Mouse (Mus musculus) heart, embryonic 15.5 days (tissue): ENCODE measurements around the gene Slc17a9. TPM values are rescaled to one million over a fixed set of nuclear protein-coding genes. Genes with fewer than 3 reads are reported as not detected.

Experiments used
- ATAC-seq: fragments of 200-750 bp; cut with Nextera tagmentation; replicated peaks from 2 replicates; pipeline ENCODE4 v1.8.0; 2017; ENCODE audit warnings: low read depth, moderate TSS enrichment; ENCODE audit not compliant: insufficient number of reproducible peaks, insufficient read depth, low FRiP score
- H3K27ac ChIP-seq: fragments of 300-500 bp; sonication (generic); 2 replicates; pipeline ENCODE4 v1.5.1; 2015; ENCODE audit warnings: mild to moderate bottlenecking, inconsistent platforms
- H3K27me3 ChIP-seq: fragments of 300-500 bp; sonication (generic); 2 replicates; pipeline ENCODE4 v1.6.1; 2015; ENCODE audit warnings: inconsistent platforms
- H3K36me3 ChIP-seq: fragments of 300-500 bp; sonication (generic); 2 replicates; pipeline ENCODE4 v1.6.1; 2015; ENCODE audit warnings: mild to moderate bottlenecking, inconsistent platforms
- H3K4me1 ChIP-seq: fragments of 300-500 bp; sonication (generic); replicated peaks from 2 replicates; pipeline ENCODE4 v1.6.1; 2015; ENCODE audit warnings: inconsistent platforms
- H3K4me2 ChIP-seq: fragments of 300-500 bp; sonication (generic); 2 replicates; pipeline ENCODE4 v1.6.1; 2015; ENCODE audit warnings: inconsistent platforms, mild to moderate bottlenecking, moderate library complexity
- H3K4me3 ChIP-seq: fragments of 300-500 bp; sonication (generic); 2 replicates; pipeline ENCODE4 v1.5.1; 2015; ENCODE audit warnings: mild to moderate bottlenecking, inconsistent platforms
- H3K9ac ChIP-seq: fragments of 300-500 bp; sonication (generic); 2 replicates; pipeline ENCODE4 v1.6.1; 2015; ENCODE audit warnings: mild to moderate bottlenecking, inconsistent platforms
- H3K9me3 ChIP-seq: fragments of 300-500 bp; sonication (generic); replicated peaks from 2 replicates; pipeline ENCODE4 v1.6.1; 2016; ENCODE audit warnings: inconsistent platforms
- WGBS: fragments of 180-500 bp; shearing (Covaris S2); methylation state at CpG from one replicate; pipeline ENCODE4 v1.1.7; 2015; ENCODE audit warnings: mixed read lengths; 5-methylcytosine and 5-hydroxymethylcytosine counted together
- polyA plus RNA-seq: library from polyadenylated mRNA; unstranded; fragments of >200 nt; fragmentation: Nextera tagmentation; extraction: Ambion mirVana; gene quantifications from 2 replicates; pipeline ENCODE4 v1.2.1, GENCODE M21; 2015

The Slc17a9 gene
- polyA plus RNA-seq, 1 experiment from 2014 or later, result 0.48 TPM

DNA sequence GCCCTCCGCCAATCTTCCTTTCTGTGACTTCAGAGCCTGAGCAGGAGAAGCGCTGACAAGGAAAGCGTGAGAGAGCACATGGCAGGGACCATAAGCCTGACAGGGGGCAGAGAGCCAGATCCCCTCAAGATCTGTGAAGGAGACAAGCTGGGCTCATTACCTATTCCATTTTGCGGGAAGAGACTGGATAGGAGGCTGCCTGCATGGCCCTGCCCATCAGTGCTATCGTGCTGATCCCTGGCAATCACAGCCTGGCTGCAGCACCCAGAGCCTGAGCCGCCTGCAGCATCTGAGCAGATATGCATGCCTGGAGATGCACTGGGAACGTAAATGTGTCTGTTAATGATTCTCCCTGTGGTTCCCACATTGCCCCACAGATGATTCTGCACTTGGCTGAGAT, 63.8 kb downstream of the Slc17a9 start:
- WGBS, result 4% methylated on average over 7 of the region's 7 CpGs
- H3K27me3 ChIP-seq, result peaks cover 41% of the 10 kb centered on the region
- no peak overlapping the region for H3K4me3 ChIP-seq

DNA sequence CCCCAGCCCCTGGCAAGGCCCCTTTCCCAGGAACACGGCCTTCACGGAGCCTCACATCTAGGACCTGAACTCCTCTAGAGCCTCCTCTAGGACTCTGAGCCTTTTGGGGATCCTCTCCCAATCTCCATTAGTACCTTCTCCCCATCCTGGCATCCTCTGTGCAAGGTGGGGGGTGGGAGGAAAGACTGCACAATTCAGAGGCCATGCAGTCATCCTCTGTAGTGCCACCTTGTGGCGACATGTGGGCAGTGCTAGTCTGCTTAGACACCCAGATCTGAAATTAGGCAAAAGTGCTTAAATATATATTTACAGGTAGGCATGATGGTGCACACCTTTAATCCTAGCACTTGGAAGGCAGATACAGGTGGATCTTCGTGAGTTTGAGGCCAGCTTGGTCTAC, 66.6 kb downstream of the Slc17a9 start:
- Histone ChIP-seq H3K9me3 (no peaks in the 10 kb centered on the region), H3K9ac (no peak overlapping the region), H3K4me2 (no peak overlapping the region), H3K27ac (no peak overlapping the region), H3K27me3 (peaks cover 38% of the 10 kb centered on the region), H3K4me3 (no peak overlapping the region), H3K36me3 (no peaks in the 10 kb centered on the region), H3K4me1 (peaks cover 10% of the 10 kb centered on the region)
- no peak for ATAC-seq
- WGBS, result 45% methylated on average over 4 of the region's 4 CpGs

More for the DNA sequence above, 63.8 kb downstream of the Slc17a9 start:
- Histone ChIP-seq H3K4me1 (peaks cover 10% of the 10 kb centered on the region), H3K9me3 (no peaks in the 10 kb centered on the region), H3K9ac (no peak overlapping the region), H3K36me3 (no peaks in the 10 kb centered on the region), H3K27ac (no peak overlapping the region), H3K4me2 (no peak overlapping the region)
- 0 out of 2 replicates have a peak, but pooled peaks have one; percentile 6 for ATAC-seq

Other genes starting within 250 kb of the Slc17a9 start
- 1.2 and 1.8 TPM in 2 replicates for gene Ntsr1, start 225.3 kb upstream of the Slc17a9 start, polyA plus RNA-seq
- 22.3 and 24.3 TPM in 2 replicates for gene Mrgbp, start 144.0 kb upstream of the Slc17a9 start, polyA plus RNA-seq
- gene Ogfr, start 136.0 kb upstream of the Slc17a9 start, polyA plus RNA-seq, result 42.6 and 51.1 TPM in 2 replicates
- gene Col9a3, start 127.5 kb upstream of the Slc17a9 start, polyA plus RNA-seq, result 12.7 and 30.0 TPM in 2 replicates
- gene Tcfl5, start 82.6 kb upstream of the Slc17a9 start, polyA plus RNA-seq, result 0.05 and 0.10 TPM in 2 replicates
- gene Dido1, start 15.3 kb upstream of the Slc17a9 start, polyA plus RNA-seq, result 14.0 and 19.0 TPM in 2 replicates
- gene Gid8, start 15.1 kb upstream of the Slc17a9 start, polyA plus RNA-seq, result 45.3 and 47.4 TPM in 2 replicates
- not detected in 2 replicates for gene Bhlhe23, start 51.6 kb downstream of the Slc17a9 start, polyA plus RNA-seq
- gene Ythdf1, start 195.7 kb downstream of the Slc17a9 start, polyA plus RNA-seq, result 32.9 and 42.2 TPM in 2 replicates
- 0.11 TPM in 1 of 2 replicates, not detected in the other for gene Birc7, start 203.8 kb downstream of the Slc17a9 start, polyA plus RNA-seq
- 38.2 and 49.5 TPM in 2 replicates for gene Nkain4, start 229.4 kb downstream of the Slc17a9 start, polyA plus RNA-seq
- 71.8 and 92.4 TPM in 2 replicates for gene Arfgap1, start 242.0 kb downstream of the Slc17a9 start, polyA plus RNA-seq